Mouse (Mus musculus): ENCODE measurements around the gene Pigv.

DNA sequence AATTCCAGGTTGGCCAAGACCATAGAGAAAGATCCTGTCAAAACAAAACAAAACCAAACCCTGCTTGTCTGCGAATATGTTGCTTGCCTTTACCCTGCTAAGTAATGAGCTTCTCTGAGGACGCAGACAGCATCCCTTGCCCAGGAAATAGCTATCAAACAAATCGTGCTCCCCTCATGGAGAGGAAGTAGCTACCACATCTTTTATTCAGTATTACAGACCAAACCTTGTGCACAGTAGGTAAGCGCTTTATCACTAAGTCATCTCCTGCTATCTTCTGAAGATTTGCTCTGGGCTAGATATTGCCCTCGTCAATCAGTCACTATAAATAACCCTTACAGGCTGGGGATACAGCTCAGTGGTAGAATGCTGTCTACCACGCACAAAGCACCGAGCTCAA lies 43.3 kb downstream of the Pigv start:
- TF ChIP-seq CTCF (IDR thresholded peaks at IDR 0.05; ENCODE audit: extremely low read depth, insufficient read depth, insufficient read length, insufficient replicate concordance) = no peak
- no peak for TF ChIP-seq POLR2A (IDR thresholded peaks at IDR 0.05; ENCODE audit: low read depth, low read length)

All from spleen, adult 2 months (tissue).